Mouse (Mus musculus) spleen, adult 10 weeks (tissue): ENCODE results near the gene Mptx1. TPM values are rescaled to one million over a fixed set of nuclear protein-coding genes. Genes with fewer than 3 reads are reported as not detected.

Experiments
- polyA plus RNA-seq: library from polyadenylated mRNA; stranded (reverse); fragments of 350-450 nt; fragmentation: Illumina TruSeq; extraction: RNeasy Lipid Tissue Mini Kit (QIAGEN cat#74804); gene quantifications from one replicate; pipeline ENCODE4 v1.2.3, GENCODE M21; 2015; ENCODE audit warnings: low replicate concordance; ENCODE audit not compliant: insufficient read depth

Mptx1 gene
- not detected for polyA plus RNA-seq

GRCm38 (mm10) chr1:174330218-174330617 is at the start of gene Mptx1:
Gene Mptx1, plus strand, starts transcription at chr1:174330518.

GRCm38 (mm10) chr1:174364882-174365451 is 34.6 kb downstream of the Mptx1 start, which contains the start of gene Olfr417:
Gene Olfr417, plus strand, starts transcription at chr1:174365122.

Other genes with a start within 250 kb of the Mptx1 start
- not detected for gene Olfr429, start 246.2 kb upstream of the Mptx1 start, polyA plus RNA-seq
- gene Olfr427, start 233.6 kb upstream of the Mptx1 start, polyA plus RNA-seq, result not detected
- gene Olfr231, start 209.4 kb upstream of the Mptx1 start, polyA plus RNA-seq, result not detected
- gene Olfr424, start 199.0 kb upstream of the Mptx1 start, polyA plus RNA-seq, result not detected
- not detected for gene Olfr420, start 174.9 kb upstream of the Mptx1 start, polyA plus RNA-seq
- gene Spta1, start 157.7 kb upstream of the Mptx1 start, polyA plus RNA-seq, result 12.5 TPM
- not detected for gene Olfr419, start 78.5 kb upstream of the Mptx1 start, polyA plus RNA-seq
- not detected for gene Olfr417, start 34.6 kb downstream of the Mptx1 start, polyA plus RNA-seq
- gene Olfr248, start 60.5 kb downstream of the Mptx1 start, polyA plus RNA-seq, result not detected
- not detected for gene Olfr414, start 93.5 kb downstream of the Mptx1 start, polyA plus RNA-seq
- gene Olfr220, start 111.6 kb downstream of the Mptx1 start, polyA plus RNA-seq, result not detected
- gene Fmn2, start 171.3 kb downstream of the Mptx1 start, polyA plus RNA-seq, result 0.22 TPM